Mouse (Mus musculus): Measurements from ENCODE around the gene Acsf3.

Gene Acsf3

GRCm38 (mm10) chr8:122775285-122776155, at the start of gene Acsf3:
TSS of gene Acsf3 (plus strand) at chr8:122775486.
- TF ChIP-seq GATA4 (IDR thresholded peaks at IDR 0.05; ENCODE audit: insufficient replicate concordance, low read length), result no peak

- TF ChIP-seq GATA4 (IDR thresholded peaks at IDR 0.05; ENCODE audit: insufficient replicate concordance, low read length), result no peak
Measured at GRCm38 (mm10) chr8:122726789-122727188, 48.5 kb upstream of the Acsf3 start.

GRCm38 (mm10) chr8:122727412-122727811, 47.9 kb upstream of the Acsf3 start:
- TF ChIP-seq GATA4 (IDR thresholded peaks at IDR 0.05; ENCODE audit: insufficient replicate concordance, low read length), result no peak

- no peak for TF ChIP-seq GATA4 (IDR thresholded peaks at IDR 0.05; ENCODE audit: insufficient replicate concordance, low read length)
Measured at GRCm38 (mm10) chr8:122728630-122729029, 46.7 kb upstream of the Acsf3 start.

GRCm38 (mm10) chr8:122735110-122735509, 40.2 kb upstream of the Acsf3 start:
- no peak for TF ChIP-seq GATA4 (IDR thresholded peaks at IDR 0.05; ENCODE audit: insufficient replicate concordance, low read length)

- TF ChIP-seq GATA4 (IDR thresholded peaks at IDR 0.05; ENCODE audit: insufficient replicate concordance, low read length), result peak; percentile 99
Measured at GRCm38 (mm10) chr8:122735542-122736473, 39.5 kb upstream of the Acsf3 start.

- no peak for TF ChIP-seq GATA4 (IDR thresholded peaks at IDR 0.05; ENCODE audit: insufficient replicate concordance, low read length)
Measured at GRCm38 (mm10) chr8:122736623-122737022, 38.7 kb upstream of the Acsf3 start.

GRCm38 (mm10) chr8:122737071-122737470, 38.2 kb upstream of the Acsf3 start:
- TF ChIP-seq GATA4 (IDR thresholded peaks at IDR 0.05; ENCODE audit: insufficient replicate concordance, low read length), result no peak

- no peak for TF ChIP-seq GATA4 (IDR thresholded peaks at IDR 0.05; ENCODE audit: insufficient replicate concordance, low read length)
Measured at GRCm38 (mm10) chr8:122737886-122738285, 37.4 kb upstream of the Acsf3 start.

GRCm38 (mm10) chr8:122739102-122739725, 36.1 kb upstream of the Acsf3 start:
- no peak for TF ChIP-seq GATA4 (IDR thresholded peaks at IDR 0.05; ENCODE audit: insufficient replicate concordance, low read length)

- TF ChIP-seq GATA4 (IDR thresholded peaks at IDR 0.05; ENCODE audit: insufficient replicate concordance, low read length), result no peak
Measured at GRCm38 (mm10) chr8:122742471-122742870, 32.8 kb upstream of the Acsf3 start.

GRCm38 (mm10) chr8:122745022-122745749, 30.1 kb upstream of the Acsf3 start:
- TF ChIP-seq GATA4 (IDR thresholded peaks at IDR 0.05; ENCODE audit: insufficient replicate concordance, low read length), result no peak

- TF ChIP-seq GATA4 (IDR thresholded peaks at IDR 0.05; ENCODE audit: insufficient replicate concordance, low read length), result no peak
Measured at GRCm38 (mm10) chr8:122745750-122746275, 29.5 kb upstream of the Acsf3 start.

- TF ChIP-seq GATA4 (IDR thresholded peaks at IDR 0.05; ENCODE audit: insufficient replicate concordance, low read length), result no peak
Measured at GRCm38 (mm10) chr8:122746439-122746838, 28.8 kb upstream of the Acsf3 start.

Data from liver, adult (tissue).